Mouse (Mus musculus) lung, postnatal 0 days (tissue): ENCODE data around the gene Supt5.

ENCODE experiments used
- CTCF ChIP-seq: IDR thresholded peaks from 2 replicates; pipeline ENCODE4 v1.5.1; 2016; ENCODE audit warnings: antibody characterized with exemption, mild to moderate bottlenecking
- EP300 ChIP-seq: IDR thresholded peaks from 2 replicates; pipeline ENCODE4 v1.6.1; 2016; ENCODE audit warnings: antibody characterized with exemption, mild to moderate bottlenecking, control low read depth

DNA sequence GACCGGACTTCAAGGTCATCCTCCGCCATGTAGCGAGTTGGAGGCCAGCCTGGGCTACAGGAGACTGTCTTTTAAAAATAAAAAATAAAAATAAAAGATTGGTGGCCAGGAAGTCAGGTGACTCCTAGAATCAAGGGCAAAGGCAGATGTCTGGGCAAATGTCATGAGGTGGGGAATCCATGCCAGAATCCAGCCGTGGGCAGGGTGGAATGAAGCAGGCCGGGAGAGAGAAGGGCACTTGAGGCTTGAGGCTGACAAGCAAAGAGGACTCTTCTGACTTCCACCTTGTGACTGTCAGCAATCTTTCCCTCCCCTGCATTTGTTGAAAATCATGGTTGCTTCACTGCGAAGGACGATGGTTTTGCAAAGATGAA lies 60.3 kb downstream of the Supt5 start:
- TF ChIP-seq EP300, result no peak
- TF ChIP-seq CTCF, result no peak
